Mouse (Mus musculus) embryonic facial prominence, embryonic 14.5 days (tissue): ENCODE data around the gene Cnnm3. TPM values are rescaled to one million over a fixed set of nuclear protein-coding genes. Genes with fewer than 3 reads are reported as not detected.

Experiments
- ATAC-seq: fragments of 200-750 bp; cut with Nextera tagmentation; 2 replicates; pipeline ENCODE4 v1.8.0; 2017; ENCODE audit warnings: low read depth, moderate number of reproducible peaks, moderate TSS enrichment
- DNase-seq: peaks from one replicate; pipeline ENCODE4 v3.0.0-alpha.2; 2015; ENCODE audit warnings: low spot score
- H3K27ac ChIP-seq: fragments of 300-500 bp; sonication (generic); replicated peaks from 2 replicates; pipeline ENCODE4 v1.5.1; 2014; ENCODE audit warnings: low read depth, mild to moderate bottlenecking, low read length, moderate library complexity
- H3K27me3 ChIP-seq: fragments of 300-500 bp; sonication (generic); replicated peaks from 2 replicates; pipeline ENCODE4 v1.6.1; 2014; ENCODE audit warnings: low read length; ENCODE audit not compliant: control insufficient read depth, insufficient read depth
- H3K36me3 ChIP-seq: fragments of 300-500 bp; sonication (generic); 2 replicates; pipeline ENCODE4 v1.6.1; 2014; ENCODE audit warnings: low read length, mixed read lengths; ENCODE audit not compliant: control insufficient read depth, insufficient read depth
- H3K4me1 ChIP-seq: fragments of 300-500 bp; sonication (generic); 2 replicates; pipeline ENCODE4 v1.6.1; 2014; ENCODE audit warnings: antibody characterized with exemption, low read length; ENCODE audit not compliant: control insufficient read depth, insufficient read depth
- H3K4me2 ChIP-seq: fragments of 300-500 bp; sonication (generic); 2 replicates; pipeline ENCODE4 v1.6.1; 2014; ENCODE audit warnings: low read depth, mild to moderate bottlenecking, low read length, moderate library complexity, mixed read lengths
- H3K4me3 ChIP-seq: fragments of 300-500 bp; sonication (generic); 2 replicates; pipeline ENCODE4 v1.5.1; 2014; ENCODE audit warnings: low read depth, mild to moderate bottlenecking, low read length
- H3K9ac ChIP-seq: fragments of 300-500 bp; sonication (generic); 2 replicates; pipeline ENCODE4 v1.6.1; 2014; ENCODE audit warnings: low read depth, mild to moderate bottlenecking, low read length, moderate library complexity, mixed read lengths
- H3K9me3 ChIP-seq: fragments of 300-500 bp; sonication (generic); 2 replicates; pipeline ENCODE4 v1.6.1; 2016; ENCODE audit warnings: low read length; ENCODE audit not compliant: control insufficient read depth
- WGBS: fragments of 180-500 bp; shearing (Covaris S2); extraction: QIAGEN DNeasy Blood & Tissue Kit; methylation state at CpG from one replicate; pipeline ENCODE4 v1.1.7; 2014; 5-methylcytosine and 5-hydroxymethylcytosine counted together
- polyA plus RNA-seq: library from polyadenylated mRNA; unstranded; fragments of >200 nt; fragmentation: Nextera tagmentation; extraction: Ambion mirVana; gene quantifications from 2 replicates; pipeline ENCODE4 v1.2.1, GENCODE M21; 2014

Cnnm3 gene
- polyA plus RNA-seq, 1 experiment from 2014 or later, result 5.1 TPM

DNA sequence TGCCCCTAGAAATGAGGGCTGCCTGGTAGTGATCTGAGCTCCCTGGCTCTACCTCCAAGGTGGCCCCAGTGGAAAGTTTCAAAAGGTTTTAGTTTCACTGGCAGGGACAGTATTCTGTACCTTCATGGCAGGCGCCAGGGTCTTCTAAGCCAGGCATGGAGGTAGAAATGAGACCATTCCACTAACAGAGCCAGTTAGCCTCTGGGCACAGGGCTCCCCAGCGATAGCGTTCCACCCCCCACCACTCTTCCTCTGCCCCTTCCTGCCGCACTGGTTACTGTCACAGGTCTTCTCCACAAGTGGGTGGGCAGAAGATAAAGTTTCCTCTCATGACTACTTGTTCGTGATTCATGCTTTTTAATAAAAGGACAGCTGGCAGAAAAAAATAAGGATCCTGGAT, 48.2 kb downstream of the Cnnm3 start:
- Histone ChIP-seq H3K36me3 (0 out of 2 replicates have a peak, but pooled peaks cover under 1% of the 10 kb centered on the region), H3K9ac (no peak overlapping the region), H3K9me3 (no peaks in the 10 kb centered on the region), H3K27ac (no peak overlapping the region), H3K4me1 (peaks cover 24% of the 10 kb centered on the region), H3K4me3 (no peak overlapping the region), H3K4me2 (0 out of 2 replicates have a peak overlapping the region, but pooled peaks have one; percentile 90), H3K27me3 (no peaks in the 10 kb centered on the region)
- WGBS, result 43% methylated on average over 5 of the region's 5 CpGs
- ATAC-seq (no peak), DNase-seq (no peak)

DNA sequence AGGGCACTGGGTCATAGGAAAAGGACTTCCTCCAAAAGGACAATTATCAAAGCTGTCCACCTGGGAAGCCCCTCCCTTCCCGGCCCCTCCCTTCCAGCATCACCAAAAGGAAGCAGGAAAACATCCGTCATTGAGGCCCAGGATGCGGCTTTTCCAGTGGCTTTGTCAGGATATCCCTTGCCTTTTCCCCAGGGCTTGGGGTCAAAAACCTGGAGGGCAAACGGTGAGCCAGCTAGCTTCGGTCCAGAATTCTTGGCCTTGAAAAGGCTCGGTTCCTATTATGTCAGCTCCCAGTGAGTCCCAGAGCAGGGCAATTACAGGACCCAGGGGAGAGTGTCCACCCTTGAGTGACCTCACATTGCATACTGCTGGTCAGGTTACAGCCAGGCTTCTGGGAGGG, 49.2 kb downstream of the Cnnm3 start:
- Histone ChIP-seq H3K36me3 (no peaks in the 10 kb centered on the region), H3K9ac (no peak overlapping the region), H3K27me3 (no peaks in the 10 kb centered on the region), H3K4me3 (no peak overlapping the region), H3K9me3 (no peaks in the 10 kb centered on the region), H3K4me1 (peaks cover 16% of the 10 kb centered on the region), H3K4me2 (no peak overlapping the region), H3K27ac (no peak overlapping the region)
- no peak for ATAC-seq
- WGBS, result 47% methylated on average over 6 of the region's 6 CpGs
- no peak for DNase-seq

DNA sequence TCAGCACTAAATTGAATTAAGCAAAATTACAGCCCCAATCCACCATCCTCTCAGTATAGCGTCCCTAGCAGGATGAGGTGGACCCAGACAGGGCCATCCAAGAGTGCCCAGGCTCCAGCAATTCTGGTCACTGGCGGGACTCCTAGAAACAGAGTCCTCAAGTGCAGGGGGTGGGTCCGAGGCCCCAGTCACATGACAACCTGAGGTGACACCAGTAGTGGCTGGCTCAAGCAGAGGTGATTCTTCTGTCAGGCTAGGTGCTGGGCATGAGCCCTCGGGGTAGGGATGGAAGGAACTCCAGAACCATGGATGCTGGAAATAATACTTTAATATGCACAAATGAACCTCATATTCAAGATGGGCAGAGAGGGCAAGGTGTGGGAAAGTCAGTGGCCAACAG, 50.7 kb downstream of the Cnnm3 start:
- Histone ChIP-seq H3K27ac (no peak overlapping the region), H3K4me3 (no peak overlapping the region), H3K9ac (no peak overlapping the region), H3K27me3 (no peaks in the 10 kb centered on the region), H3K9me3 (no peaks in the 10 kb centered on the region), H3K36me3 (no peaks in the 10 kb centered on the region), H3K4me2 (no peak overlapping the region), H3K4me1 (peaks cover 22% of the 10 kb centered on the region; the same call in 1 of the 2 replicates)
- no peak for DNase-seq
- no peak for ATAC-seq
- 82% methylated on average over 4 of the region's 4 CpGs for WGBS

- no peak for DNase-seq
- H3K27ac ChIP-seq, result no peak overlapping the region
- no peaks in the 10 kb centered on the region for H3K27me3 ChIP-seq
- no peak overlapping the region for H3K4me2 ChIP-seq
- no peaks in the 10 kb centered on the region for H3K36me3 ChIP-seq
- no peak overlapping the region for H3K4me3 ChIP-seq
- H3K9ac ChIP-seq, result no peak overlapping the region
- ATAC-seq, result no peak
- no peaks in the 10 kb centered on the region for H3K9me3 ChIP-seq
- 40% methylated on average over 1 of the region's 2 CpGs for WGBS
- peaks cover 26% of the 10 kb centered on the region for H3K4me1 ChIP-seq
Observed at GRCm38 (mm10) chr1:36563197-36563596, 51.5 kb downstream of the Cnnm3 start.

GRCm38 (mm10) chr1:36563632-36564031, 52.0 kb downstream of the Cnnm3 start:
- peaks cover 28% of the 10 kb centered on the region for H3K4me1 ChIP-seq
- ATAC-seq (no peak), DNase-seq (no peak)
- no peak overlapping the region for H3K27ac ChIP-seq
- no peaks in the 10 kb centered on the region for H3K9me3 ChIP-seq
- H3K9ac ChIP-seq, result no peak overlapping the region
- H3K4me3 ChIP-seq, result no peak overlapping the region
- 74% methylated on average over 4 of the region's 4 CpGs for WGBS
- H3K36me3 ChIP-seq, result no peaks in the 10 kb centered on the region
- H3K4me2 ChIP-seq, result no peak overlapping the region
- H3K27me3 ChIP-seq, result no peaks in the 10 kb centered on the region

DNA sequence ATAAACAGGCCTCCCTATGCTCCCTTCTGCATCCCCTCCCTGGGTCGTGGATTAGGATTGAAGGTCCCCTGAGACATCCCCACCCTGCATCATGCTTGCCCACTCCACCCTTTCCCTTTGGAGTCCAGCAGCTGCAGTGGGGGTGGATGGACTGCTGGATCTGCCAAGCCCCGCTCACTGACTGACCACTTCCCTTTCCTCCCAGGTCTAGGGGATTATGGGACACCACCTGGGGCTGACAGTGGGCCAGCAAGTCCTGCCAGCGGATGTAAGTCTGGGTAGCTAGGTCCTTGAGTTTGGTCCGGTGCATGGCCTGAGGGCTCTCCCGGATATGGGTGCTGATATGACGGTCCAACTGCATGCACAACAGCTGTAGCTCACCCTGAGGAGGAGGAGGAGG, 52.4 kb downstream of the Cnnm3 start:
- Histone ChIP-seq H3K4me3 (no peak overlapping the region), H3K9ac (0 out of 2 replicates have a peak overlapping the region, but pooled peaks have one; percentile 25), H3K27ac (no peak overlapping the region), H3K4me2 (no peak overlapping the region), H3K36me3 (no peaks in the 10 kb centered on the region), H3K4me1 (peaks cover 28% of the 10 kb centered on the region), H3K9me3 (no peaks in the 10 kb centered on the region), H3K27me3 (no peaks in the 10 kb centered on the region)
- no peak for ATAC-seq
- DNase-seq, result no peak
- WGBS, result 85% methylated on average over 6 of the region's 6 CpGs

GRCm38 (mm10) chr1:36566425-36566824, 54.8 kb downstream of the Cnnm3 start:
- 13% methylated on average over 2 of the region's 2 CpGs for WGBS
- no peak overlapping the region for H3K4me2 ChIP-seq
- H3K27ac ChIP-seq, result no peak overlapping the region
- DNase-seq, result no peak
- no peaks in the 10 kb centered on the region for H3K36me3 ChIP-seq
- H3K9me3 ChIP-seq, result no peaks in the 10 kb centered on the region
- no peaks in the 10 kb centered on the region for H3K27me3 ChIP-seq
- H3K9ac ChIP-seq, result no peak overlapping the region
- peaks cover 29% of the 10 kb centered on the region for H3K4me1 ChIP-seq
- ATAC-seq, result no peak
- H3K4me3 ChIP-seq, result no peak overlapping the region

DNA sequence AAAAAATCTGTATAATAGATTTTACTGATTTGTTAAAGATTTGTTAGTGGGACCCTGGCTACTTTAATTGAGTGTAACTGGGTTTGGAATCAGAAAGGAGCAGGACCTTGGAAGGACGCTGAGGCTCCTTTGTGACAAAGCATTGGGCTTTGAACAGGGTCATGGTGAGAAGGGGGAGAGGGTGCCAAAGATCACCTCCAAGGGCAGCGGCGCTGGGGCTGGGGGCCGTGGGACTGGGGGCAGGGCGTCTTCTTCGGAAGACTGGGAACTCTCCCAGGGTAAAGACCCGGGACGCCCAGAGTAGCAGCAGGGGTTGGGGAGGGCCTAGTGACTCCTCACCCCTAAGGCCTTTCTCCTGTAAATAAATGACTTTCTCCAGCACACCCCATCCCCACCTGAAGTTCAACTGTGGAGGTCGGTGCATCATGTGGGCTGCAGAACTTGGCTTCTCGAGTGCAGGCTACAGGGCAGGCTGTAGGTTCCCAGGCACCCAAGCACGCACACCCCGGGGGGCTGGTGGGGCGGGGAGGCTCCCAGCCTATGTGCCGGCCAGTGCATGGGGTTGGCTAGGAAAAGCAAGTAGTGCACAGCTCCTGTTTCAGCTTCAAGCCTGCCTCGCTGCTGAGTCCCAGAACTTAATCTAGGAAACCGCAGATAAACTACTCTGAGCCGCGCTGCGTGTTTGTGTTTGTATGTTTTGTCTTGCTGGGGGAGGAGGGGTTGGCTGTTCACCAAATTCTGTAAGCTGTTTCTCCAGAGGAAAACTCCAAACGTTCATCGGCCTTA, 56.3 kb downstream of the Cnnm3 start:
- Histone ChIP-seq H3K27ac (peak overlapping the region; percentile 48; the same call in 1 of the 2 replicates), H3K4me2 (no peak overlapping the region; the same call in 1 of the 2 replicates), H3K4me3 (no peak overlapping the region), H3K4me1 (peaks cover 29% of the 10 kb centered on the region), H3K9ac (no peak overlapping the region), H3K27me3 (no peaks in the 10 kb centered on the region), H3K36me3 (no peaks in the 10 kb centered on the region), H3K9me3 (no peaks in the 10 kb centered on the region)
- 29% methylated on average over 21 of the region's 21 CpGs for WGBS
- DNase-seq (peak; percentile 77), ATAC-seq (peak; percentile 58; the same call in 1 of the 2 replicates)

- H3K36me3 ChIP-seq, result no peaks in the 10 kb centered on the region
- DNase-seq (no peak), ATAC-seq (no peak)
- H3K4me3 ChIP-seq, result no peak overlapping the region
- peak overlapping the region; percentile 48 for H3K27ac ChIP-seq
- 58% methylated on average over 4 of the region's 4 CpGs for WGBS
- H3K9me3 ChIP-seq, result no peaks in the 10 kb centered on the region
- no peak overlapping the region for H3K9ac ChIP-seq
- H3K27me3 ChIP-seq, result no peaks in the 10 kb centered on the region
- peaks cover 35% of the 10 kb centered on the region for H3K4me1 ChIP-seq
- no peak overlapping the region for H3K4me2 ChIP-seq
Observed at GRCm38 (mm10) chr1:36568776-36569175, 57.1 kb downstream of the Cnnm3 start.
